Mouse (Mus musculus) cerebellum, postnatal 25 days (tissue): ENCODE results near the gene Car15.

ENCODE experiments used
- DNase-seq, 2 experiments: peaks; one replicate each; pipeline ENCODE4 v3.0.0; 2021; ENCODE audit warnings: mixed read lengths in 2 of 2

Gene Car15

GRCm38 (mm10) chr16:17799584-17799983 lies 38.6 kb downstream of the Car15 start:
- DNase-seq: no peak

GRCm38 (mm10) chr16:17798321-17799180 lies 39.6 kb downstream of the Car15 start:
- DNase-seq: no peak

GRCm38 (mm10) chr16:17797812-17798311 lies 40.3 kb downstream of the Car15 start:
- peak in 1 of 2 experiments; percentile 24 for DNase-seq

GRCm38 (mm10) chr16:17796971-17797811 lies 41.0 kb downstream of the Car15 start, which contains the start of gene Scarf2:
TSS of gene Scarf2 (plus strand) at chr16:17797282.
- peak in 1 of 2 experiments; percentile 21 for DNase-seq

DNA sequence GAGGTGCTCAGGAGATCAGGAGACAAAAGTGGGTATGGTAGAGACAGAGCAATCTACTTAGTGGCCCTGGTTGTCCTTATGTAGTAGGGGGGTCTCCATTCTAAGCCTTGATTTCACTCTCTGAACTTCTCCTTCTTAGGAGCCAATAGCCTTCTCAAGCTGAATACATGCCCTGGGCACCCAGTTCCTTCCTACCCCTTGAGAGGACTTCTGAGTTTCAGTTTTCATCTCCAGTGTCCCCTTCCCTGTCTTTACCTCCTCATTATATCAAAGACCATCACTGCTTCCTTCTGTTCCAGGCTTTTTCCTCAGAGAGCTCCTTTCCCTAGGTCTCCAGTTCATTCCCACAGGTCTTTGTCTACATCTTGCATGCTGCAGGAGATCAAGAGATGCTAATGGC lies 41.6 kb downstream of the Car15 start:
- no peak for DNase-seq

GRCm38 (mm10) chr16:17795643-17796042 lies 42.5 kb downstream of the Car15 start:
- peak in 1 of 2 experiments; percentile 38 for DNase-seq

- peak in 1 of 2 experiments; percentile 57 for DNase-seq
Measured at GRCm38 (mm10) chr16:17794047-17794446, 44.1 kb downstream of the Car15 start.

GRCm38 (mm10) chr16:17792728-17793127 lies 45.4 kb downstream of the Car15 start:
- DNase-seq: no peak

DNA sequence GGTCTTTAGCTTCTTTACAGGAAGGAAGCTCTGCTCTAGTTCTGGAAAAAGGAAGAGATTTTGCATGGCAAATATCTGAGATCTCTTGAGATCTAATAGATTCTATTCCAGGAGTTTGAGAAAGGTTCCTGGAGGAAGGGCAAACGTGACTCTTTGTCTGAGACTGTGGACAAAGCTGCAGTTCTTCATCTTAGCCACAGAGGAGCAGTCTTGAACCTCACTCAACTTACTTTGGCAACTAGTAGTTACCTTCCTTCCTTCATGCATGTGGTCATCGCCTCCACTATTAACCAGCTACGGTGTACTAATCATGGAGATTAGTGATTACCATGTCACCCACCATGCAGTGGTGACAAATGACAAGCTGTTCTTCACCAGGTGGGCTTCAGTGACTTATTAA lies 52.8 kb downstream of the Car15 start:
- no peak for DNase-seq
